Mouse (Mus musculus): ENCODE results near the gene Nat8f4.

- no peak for TF ChIP-seq CTCF (IDR thresholded peaks at IDR 0.05; ENCODE audit: low read depth)
- TF ChIP-seq EP300 (IDR thresholded peaks at IDR 0.05; ENCODE audit: low read depth) = no peak
Observed at GRCm38 (mm10) chr6:85909704-85910103, 5.0 kb upstream of the Nat8f4 start.

Measured in liver, embryonic 14.5 days (tissue).